Mouse (Mus musculus): ENCODE data around the gene Majin. TPM values are rescaled to one million over a fixed set of nuclear protein-coding genes. Genes with fewer than 3 reads are reported as not detected.

Majin gene
- polyA plus RNA-seq, 1 experiment, result 20.7 TPM

- TF ChIP-seq CTCF (IDR thresholded peaks at IDR 0.05; ENCODE audit: control insufficient read depth, insufficient read depth, insufficient replicate concordance, low read depth, low read length) (peak; percentile 91; the same call in 1 of the 2 replicates), POLR2A (IDR thresholded peaks at IDR 0.05; ENCODE audit: control insufficient read depth, low read depth, low read length) (no peak)
- Histone ChIP-seq H3K27me3 (ENCODE audit: control insufficient read depth, insufficient read depth, low read length) (no peaks in the 10 kb centered on the region), H3K4me3 (ENCODE audit: control insufficient read depth, low read depth, low read length) (no peak overlapping the region), H3K36me3 (ENCODE audit: control insufficient read depth, insufficient read depth, low read length) (no peaks in the 10 kb centered on the region), H3K27ac (ENCODE audit: control insufficient read depth, insufficient read depth, low read depth, low read length) (no peak overlapping the region), H3K4me1 (ENCODE audit: control insufficient read depth, insufficient read depth, low read length) (no peaks in the 10 kb centered on the region)
Measured at GRCm38 (mm10) chr19:6268170-6268528, 84.0 kb downstream of the Majin start.

GRCm38 (mm10) chr19:6268670-6269132 lies 84.5 kb downstream of the Majin start:
- Histone ChIP-seq H3K27me3 (ENCODE audit: control insufficient read depth, insufficient read depth, low read length) (no peaks in the 10 kb centered on the region), H3K4me3 (ENCODE audit: control insufficient read depth, low read depth, low read length) (no peak overlapping the region), H3K36me3 (ENCODE audit: control insufficient read depth, insufficient read depth, low read length) (no peaks in the 10 kb centered on the region), H3K4me1 (ENCODE audit: control insufficient read depth, insufficient read depth, low read length) (peaks cover 2% of the 10 kb centered on the region; the same call in 1 of the 2 replicates), H3K27ac (ENCODE audit: control insufficient read depth, insufficient read depth, low read depth, low read length) (no peak overlapping the region)
- no peak for TF ChIP-seq CTCF (IDR thresholded peaks at IDR 0.05; ENCODE audit: control insufficient read depth, insufficient read depth, insufficient replicate concordance, low read depth, low read length)
- TF ChIP-seq POLR2A (IDR thresholded peaks at IDR 0.05; ENCODE audit: control insufficient read depth, low read depth, low read length), result no peak

GRCm38 (mm10) chr19:6269798-6270475 lies 85.7 kb downstream of the Majin start:
- Histone ChIP-seq H3K4me1 (ENCODE audit: control insufficient read depth, insufficient read depth, low read length) (peaks cover 4% of the 10 kb centered on the region; the same call in 1 of the 2 replicates), H3K27me3 (ENCODE audit: control insufficient read depth, insufficient read depth, low read length) (no peaks in the 10 kb centered on the region), H3K4me3 (ENCODE audit: control insufficient read depth, low read depth, low read length) (no peak overlapping the region), H3K36me3 (ENCODE audit: control insufficient read depth, insufficient read depth, low read length) (no peaks in the 10 kb centered on the region), H3K27ac (ENCODE audit: control insufficient read depth, insufficient read depth, low read depth, low read length) (no peak overlapping the region)
- TF ChIP-seq CTCF (IDR thresholded peaks at IDR 0.05; ENCODE audit: control insufficient read depth, insufficient read depth, insufficient replicate concordance, low read depth, low read length), result no peak
- no peak for TF ChIP-seq POLR2A (IDR thresholded peaks at IDR 0.05; ENCODE audit: control insufficient read depth, low read depth, low read length)

- no peak overlapping the region for H3K4me3 ChIP-seq (ENCODE audit: control insufficient read depth, low read depth, low read length)
- peaks cover 5% of the 10 kb centered on the region for H3K4me1 ChIP-seq (ENCODE audit: control insufficient read depth, insufficient read depth, low read length)
- no peaks in the 10 kb centered on the region for H3K36me3 ChIP-seq (ENCODE audit: control insufficient read depth, insufficient read depth, low read length)
- no peak for TF ChIP-seq POLR2A (IDR thresholded peaks at IDR 0.05; ENCODE audit: control insufficient read depth, low read depth, low read length)
- no peak for TF ChIP-seq CTCF (IDR thresholded peaks at IDR 0.05; ENCODE audit: control insufficient read depth, insufficient read depth, insufficient replicate concordance, low read depth, low read length)
- no peak overlapping the region for H3K27ac ChIP-seq (ENCODE audit: control insufficient read depth, insufficient read depth, low read depth, low read length)
- H3K27me3 ChIP-seq (ENCODE audit: control insufficient read depth, insufficient read depth, low read length), result no peaks in the 10 kb centered on the region
Measured at GRCm38 (mm10) chr19:6270661-6271060, 86.5 kb downstream of the Majin start.

GRCm38 (mm10) chr19:6271206-6271605 lies 87.0 kb downstream of the Majin start:
- H3K27me3 ChIP-seq (ENCODE audit: control insufficient read depth, insufficient read depth, low read length), result no peaks in the 10 kb centered on the region
- no peak overlapping the region for H3K4me3 ChIP-seq (ENCODE audit: control insufficient read depth, low read depth, low read length)
- H3K4me1 ChIP-seq (ENCODE audit: control insufficient read depth, insufficient read depth, low read length), result peaks cover 6% of the 10 kb centered on the region
- no peaks in the 10 kb centered on the region for H3K36me3 ChIP-seq (ENCODE audit: control insufficient read depth, insufficient read depth, low read length)
- TF ChIP-seq CTCF (IDR thresholded peaks at IDR 0.05; ENCODE audit: control insufficient read depth, insufficient read depth, insufficient replicate concordance, low read depth, low read length), result no peak
- no peak for TF ChIP-seq POLR2A (IDR thresholded peaks at IDR 0.05; ENCODE audit: control insufficient read depth, low read depth, low read length)
- no peak overlapping the region for H3K27ac ChIP-seq (ENCODE audit: control insufficient read depth, insufficient read depth, low read depth, low read length)

- Histone ChIP-seq H3K36me3 (ENCODE audit: control insufficient read depth, insufficient read depth, low read length) (no peaks in the 10 kb centered on the region), H3K4me1 (ENCODE audit: control insufficient read depth, insufficient read depth, low read length) (peaks cover 6% of the 10 kb centered on the region), H3K27me3 (ENCODE audit: control insufficient read depth, insufficient read depth, low read length) (no peaks in the 10 kb centered on the region), H3K27ac (ENCODE audit: control insufficient read depth, insufficient read depth, low read depth, low read length) (no peak overlapping the region), H3K4me3 (ENCODE audit: control insufficient read depth, low read depth, low read length) (no peak overlapping the region)
- no peak for TF ChIP-seq POLR2A (IDR thresholded peaks at IDR 0.05; ENCODE audit: control insufficient read depth, low read depth, low read length)
- no peak for TF ChIP-seq CTCF (IDR thresholded peaks at IDR 0.05; ENCODE audit: control insufficient read depth, insufficient read depth, insufficient replicate concordance, low read depth, low read length)
Measured at GRCm38 (mm10) chr19:6272053-6272452, 87.9 kb downstream of the Majin start.

- no peak overlapping the region for H3K4me3 ChIP-seq (ENCODE audit: control insufficient read depth, low read depth, low read length)
- H3K36me3 ChIP-seq (ENCODE audit: control insufficient read depth, insufficient read depth, low read length), result no peaks in the 10 kb centered on the region
- peaks cover 10% of the 10 kb centered on the region for H3K4me1 ChIP-seq (ENCODE audit: control insufficient read depth, insufficient read depth, low read length)
- TF ChIP-seq POLR2A (IDR thresholded peaks at IDR 0.05; ENCODE audit: control insufficient read depth, low read depth, low read length), result no peak
- TF ChIP-seq CTCF (IDR thresholded peaks at IDR 0.05; ENCODE audit: control insufficient read depth, insufficient read depth, insufficient replicate concordance, low read depth, low read length), result no peak
- H3K27ac ChIP-seq (ENCODE audit: control insufficient read depth, insufficient read depth, low read depth, low read length), result no peak overlapping the region
- no peaks in the 10 kb centered on the region for H3K27me3 ChIP-seq (ENCODE audit: control insufficient read depth, insufficient read depth, low read length)
Measured at GRCm38 (mm10) chr19:6272738-6273137, 88.5 kb downstream of the Majin start.

All from testis, adult 2 months (tissue).